Mouse (Mus musculus) thymus, postnatal 14 days (tissue): ENCODE measurements at regions not wholly inside any gene's neighbourhood (a gene's known extent, or its start where the extent isn't known, plus 50 kb on each side); places are given as distances from the start of the nearest gene placed in this dataset.

Source experiments
- DNase-seq: peaks from one replicate; pipeline ENCODE4 v3.0.0; 2021

- no peak for DNase-seq
These were observed 99.4 kb upstream of the Smim15 start for GRCm38 (mm10) chr13:107944831-107945230.

GRCm38 (mm10) chr13:107942979-107943378, 101.3 kb upstream of the Smim15 start:
- DNase-seq = no peak

- DNase-seq = no peak
These were observed 101.8 kb upstream of the Smim15 start for GRCm38 (mm10) chr13:107942297-107942962.

- DNase-seq = peak; percentile 20
These were observed 104.2 kb upstream of the Smim15 start for GRCm38 (mm10) chr13:107939916-107940646.

- no peak for DNase-seq
These were observed 108.6 kb upstream of the Smim15 start for GRCm38 (mm10) chr13:107935611-107936010.

GRCm38 (mm10) chr13:107934691-107935090, 109.6 kb upstream of the Smim15 start:
- no peak for DNase-seq

GRCm38 (mm10) chr13:107933598-107934571, 110.4 kb upstream of the Smim15 start:
- no peak for DNase-seq

GRCm38 (mm10) chr13:107932423-107933032, 111.7 kb upstream of the Smim15 start:
- DNase-seq = no peak

- DNase-seq = no peak
These were observed 113.0 kb upstream of the Smim15 start for GRCm38 (mm10) chr13:107931216-107931615.

GRCm38 (mm10) chr13:107927499-107928215, 116.6 kb upstream of the Smim15 start:
- peak; percentile 43 for DNase-seq

- DNase-seq = no peak
These were observed 118.8 kb upstream of the Smim15 start for GRCm38 (mm10) chr13:107925470-107925869.

- no peak for DNase-seq
These were observed 120.8 kb upstream of the Smim15 start for GRCm38 (mm10) chr13:107923129-107924114.

GRCm38 (mm10) chr13:107919403-107919802, 124.8 kb upstream of the Smim15 start:
- DNase-seq = no peak

GRCm38 (mm10) chr13:107918478-107918877, 125.8 kb upstream of the Smim15 start:
- DNase-seq = no peak

- no peak for DNase-seq
These were observed 126.2 kb upstream of the Smim15 start for GRCm38 (mm10) chr13:107918065-107918464.

- DNase-seq = no peak
These were observed 126.7 kb upstream of the Smim15 start for GRCm38 (mm10) chr13:107917564-107917963.

- DNase-seq = no peak
These were observed 134.1 kb upstream of the Smim15 start for GRCm38 (mm10) chr13:107910125-107910524.

GRCm38 (mm10) chr13:107909343-107910067, 134.7 kb upstream of the Smim15 start:
- DNase-seq = no peak

GRCm38 (mm10) chr13:107907966-107908365, 136.3 kb upstream of the Smim15 start:
- DNase-seq = no peak

GRCm38 (mm10) chr13:107904851-107905250, 139.4 kb upstream of the Smim15 start:
- DNase-seq = no peak
